ENCODE assay signal across 19 mouse cellular contexts in genomic region chr7:36678031-36678430, GRCm38 (mm10).
"Had no signal": no experiment of that assay in that cellular context is flagged by ENCODE, and none has a peak within 500 bp of the region (broad histone marks: within the 10 kb centered on the region; RNA-seq: fewer than 3 reads in every experiment).

No protein-coding gene starts in this region.

- H3K9me3 ChIP-seq: limb, embryonic 10.5 days; limb, embryonic 13.5 days; liver, embryonic 12.5 days; liver, embryonic 15.5 days; lung, embryonic 15.5 days; neural tube, embryonic 13.5 days had no signal

- H3K4me2 ChIP-seq: liver, embryonic 12.5 days; liver, embryonic 15.5 days; lung, embryonic 15.5 days had no signal

- H3K4me3 ChIP-seq: layer of hippocampus, adult 2 months; limb, embryonic 13.5 days; liver, embryonic 12.5 days; liver, embryonic 15.5 days; lung, embryonic 15.5 days; megakaryocyte, embryonic 14.5 days; neural tube, embryonic 13.5 days had no signal

- H3K4me1 ChIP-seq: liver, embryonic 15.5 days; megakaryocyte, embryonic 14.5 days had no signal

- H3K9ac ChIP-seq: limb, embryonic 13.5 days; liver, embryonic 12.5 days; liver, embryonic 15.5 days; lung, embryonic 15.5 days; neural tube, embryonic 13.5 days had no signal

- H3K36me3 ChIP-seq: limb, embryonic 10.5 days; limb, embryonic 13.5 days; liver, embryonic 12.5 days; liver, embryonic 15.5 days; lung, embryonic 15.5 days; neural tube, embryonic 13.5 days had no signal

- ATAC-seq: liver, embryonic 12.5 days had no signal

- DNase-seq: layer of hippocampus, adult 9-11 months; liver; lung, adult 18-20 months; lung, postnatal 10 days; lung, postnatal 36 days; midbrain, embryonic 14.5 days; thymus, adult 2 months; thymus, postnatal 14 days; thymus, postnatal 4 days had no signal

- H3K27ac ChIP-seq: kidney, postnatal 0 days; layer of hippocampus, adult 2 months; limb, embryonic 10.5 days; limb, embryonic 13.5 days; liver, embryonic 12.5 days; liver, embryonic 15.5 days; lung, embryonic 15.5 days; neural tube, embryonic 13.5 days; stomach, postnatal 0 days had no signal
